Mouse (Mus musculus) testis, postnatal 10 days (tissue): ENCODE data around the gene Gda.

Source experiments
- DNase-seq: peaks from one replicate; pipeline ENCODE4 v3.0.0; 2021; ENCODE audit warnings: low spot score

The Gda gene

DNA sequence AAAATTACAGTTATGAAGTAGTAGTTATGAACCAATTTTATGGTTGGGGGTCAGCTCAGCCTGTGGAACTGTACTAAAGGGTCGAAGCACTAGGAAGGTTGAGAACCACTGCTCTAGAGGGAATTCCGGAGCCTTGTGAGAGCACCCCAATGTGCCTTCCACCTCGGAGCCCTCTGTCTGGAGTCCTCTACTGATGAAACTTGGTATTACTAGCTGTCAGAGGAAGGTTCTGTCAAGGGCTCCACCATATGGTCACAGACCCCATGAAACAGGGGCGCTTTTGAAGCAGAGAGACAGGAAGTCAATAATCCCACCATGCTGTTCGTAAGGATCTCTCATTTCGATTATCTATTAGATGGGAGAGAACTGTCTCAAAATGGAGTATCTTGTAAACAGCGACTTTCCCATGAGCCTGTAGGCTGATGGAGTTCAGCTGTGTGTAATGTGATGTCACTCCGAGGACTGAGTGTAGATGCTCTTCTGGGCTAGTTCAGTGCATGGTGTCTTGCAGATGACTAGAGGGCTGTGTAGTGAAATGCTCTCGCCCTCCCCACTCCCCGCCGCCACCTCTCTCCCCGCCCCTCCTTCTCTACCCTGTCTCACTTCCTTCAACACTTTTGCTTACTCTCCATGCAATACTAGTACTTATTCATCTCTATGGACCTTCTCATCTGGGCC is 100.7 kb downstream of the Gda start:
- DNase-seq: no peak

DNA sequence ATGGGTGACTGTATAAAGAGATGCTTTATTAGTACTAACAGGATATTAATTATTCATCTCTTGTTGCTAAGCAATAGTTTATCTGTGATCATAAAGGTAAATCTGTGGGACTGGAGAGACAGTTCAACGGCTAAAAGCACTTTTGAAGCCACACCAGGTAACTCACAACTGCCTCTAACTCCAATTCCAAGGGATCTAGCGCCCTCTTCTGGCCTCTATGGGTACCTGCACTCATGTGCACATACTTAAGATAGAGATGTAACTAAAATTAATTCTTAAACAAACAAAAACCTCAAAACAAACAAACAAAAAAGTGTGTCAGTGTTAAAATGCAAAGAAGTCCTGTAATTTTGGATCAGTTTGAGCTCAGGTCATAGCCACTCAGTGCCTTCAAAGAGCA is 101.9 kb downstream of the Gda start:
- no peak for DNase-seq

DNA sequence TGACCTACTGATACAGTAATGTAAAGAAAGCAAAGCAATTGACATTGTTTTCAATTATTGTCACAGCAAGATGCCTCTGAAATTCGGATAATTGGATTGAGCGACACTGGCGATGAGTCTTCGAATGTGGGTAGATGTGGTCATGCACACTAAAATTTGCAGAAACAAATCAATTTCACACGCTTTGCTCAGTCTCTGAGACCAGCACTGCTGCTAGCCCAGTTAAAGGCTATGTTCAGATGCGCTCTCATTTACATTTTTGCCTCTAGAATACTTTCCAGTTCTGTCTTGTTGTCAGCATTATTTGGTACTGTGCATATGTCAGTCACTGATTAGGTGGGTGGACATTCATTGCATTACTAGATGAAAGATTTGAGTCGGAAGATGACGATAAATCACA is 102.5 kb downstream of the Gda start:
- no peak for DNase-seq

DNA sequence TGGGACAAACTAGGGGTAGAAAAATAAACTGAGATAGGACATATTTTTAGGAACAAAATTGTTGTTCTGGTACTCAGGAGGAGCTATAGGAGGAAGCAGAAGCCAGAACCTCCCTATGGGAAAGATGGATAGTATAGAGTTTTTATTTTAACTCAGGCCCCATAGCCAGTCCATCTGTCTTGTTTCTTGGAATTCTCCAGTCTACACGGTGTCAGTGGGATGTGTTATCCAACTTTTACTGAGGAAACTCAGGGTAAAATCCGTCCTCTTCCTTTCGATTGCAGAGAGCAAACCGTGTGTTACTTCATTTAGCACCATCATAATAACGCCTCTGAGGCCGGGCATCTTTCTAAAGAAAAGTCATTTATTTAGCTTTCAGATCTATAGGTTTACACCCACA is 104.1 kb downstream of the Gda start:
- DNase-seq: no peak

DNA sequence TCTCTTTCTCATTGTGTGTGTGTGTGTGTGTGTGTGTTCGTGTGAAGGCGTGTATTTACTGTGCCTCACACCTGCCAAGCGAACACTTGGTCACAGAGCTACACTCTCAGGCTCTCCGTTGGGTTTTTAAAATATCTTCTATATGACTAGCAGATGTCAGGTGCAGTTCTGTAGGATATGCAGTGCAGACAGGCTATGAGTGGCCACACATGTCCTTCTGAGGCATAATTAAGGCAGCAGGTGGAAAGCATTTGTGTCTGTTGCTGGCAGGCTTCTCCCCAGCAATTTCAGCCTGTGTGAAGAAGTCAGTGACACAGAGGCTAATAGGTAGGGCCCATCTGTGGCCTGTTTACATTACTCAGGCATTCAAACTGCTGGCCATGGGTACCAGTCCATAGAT is 104.7 kb downstream of the Gda start:
- no peak for DNase-seq

DNA sequence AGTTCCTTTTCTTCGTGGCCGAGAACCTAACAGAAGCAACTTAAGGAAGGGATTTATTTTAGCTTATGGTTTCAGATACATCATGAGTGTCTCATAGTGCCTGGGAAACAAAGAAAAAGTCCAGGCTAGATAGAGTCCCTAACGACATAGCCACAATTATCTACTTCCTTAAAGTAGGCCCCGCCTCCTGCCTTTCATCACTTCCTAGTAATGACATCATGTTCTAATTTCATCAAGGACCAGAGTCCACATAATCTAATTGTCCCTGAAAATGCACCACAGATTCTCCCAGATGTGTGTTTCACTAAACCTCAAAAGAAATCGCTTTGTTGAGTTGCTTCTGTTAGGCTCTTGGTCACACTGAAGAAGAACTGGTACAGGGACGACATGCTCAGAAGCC is 115.5 kb downstream of the Gda start:
- DNase-seq: no peak

DNA sequence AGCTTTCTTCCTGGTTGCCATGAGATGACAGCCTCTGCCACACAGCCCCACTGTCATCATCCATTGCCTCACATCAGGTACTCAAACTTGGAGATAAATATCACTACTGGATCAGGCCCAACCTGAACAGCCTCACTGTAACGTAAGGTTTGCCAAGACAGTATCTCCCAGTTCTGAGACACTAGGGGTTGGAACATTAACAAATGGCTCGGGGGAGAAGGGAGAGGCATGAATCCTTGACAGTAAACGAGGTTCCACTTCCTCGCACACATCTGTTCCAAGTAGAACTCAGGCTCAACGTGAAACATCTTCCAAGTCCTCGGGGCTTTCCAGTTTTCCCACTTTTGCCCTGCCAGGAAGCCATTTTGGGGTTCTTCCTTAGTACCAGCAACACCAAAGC is 123.6 kb downstream of the Gda start:
- DNase-seq: no peak

DNA sequence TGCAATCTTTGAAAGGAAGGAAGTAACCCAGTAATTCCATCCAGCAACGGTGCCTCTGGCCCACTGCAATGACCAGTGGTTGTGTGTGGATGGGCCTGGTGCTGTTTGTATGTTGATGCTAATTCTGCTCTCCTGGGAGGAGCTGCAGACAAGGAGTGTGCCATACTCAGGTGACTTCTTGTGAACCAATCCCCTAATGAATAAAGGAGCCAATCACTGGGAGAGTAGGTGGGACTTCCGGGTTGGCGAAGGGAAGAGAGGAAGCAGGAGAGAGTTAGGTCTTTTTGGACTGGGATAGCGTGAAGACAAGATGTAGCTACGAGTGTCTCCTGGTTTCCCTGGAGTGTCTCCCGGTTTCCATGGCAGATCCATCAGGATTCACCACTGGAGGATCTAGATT is 126.6 kb downstream of the Gda start:
- no peak for DNase-seq
